Mouse (Mus musculus) right cerebral cortex, adult 2 months (tissue): Measurements from ENCODE around the gene Rnf212.
"Not testable (repeated sequence)": the region's sequence is repeated elsewhere in the genome, so short reads cannot be mapped to it uniquely, and the experiment has no call there.

Experiments used
- DNase-seq, 2 experiments: peaks; one replicate each; pipeline ENCODE4 v3.0.0; 2021 to 2022; ENCODE audit warnings: low spot score in 2 of 2

Gene Rnf212

GRCm38 (mm10) chr5:108774630-108775306 lies at the start of gene Rnf212:
Gene Rnf212 (minus strand): TSS chr5:108774982.
- no peak for DNase-seq

GRCm38 (mm10) chr5:108823276-108823675 lies 48.5 kb upstream of the Rnf212 start:
- no peak for DNase-seq

- not testable (repeated sequence) for DNase-seq
Measured at GRCm38 (mm10) chr5:108808750-108809149, 34.0 kb upstream of the Rnf212 start, which contains the start of gene Vmn2r8. Gene Vmn2r8 (minus strand): TSS chr5:108808850.

GRCm38 (mm10) chr5:108803646-108804045 lies 28.9 kb upstream of the Rnf212 start:
- no peak for DNase-seq

- not testable (repeated sequence) for DNase-seq
Measured at GRCm38 (mm10) chr5:108795263-108795662, 20.5 kb upstream of the Rnf212 start, which contains the start of gene Tmed11. Gene Tmed11 (minus strand): TSS chr5:108795363.

- DNase-seq = peak in 1 of 2 experiments; percentile 1
Measured at GRCm38 (mm10) chr5:108790385-108790784, 15.6 kb upstream of the Rnf212 start.

- no peak for DNase-seq
Measured at GRCm38 (mm10) chr5:108760002-108760401, 14.8 kb downstream of the Rnf212 start.

GRCm38 (mm10) chr5:108758396-108758795 lies 16.4 kb downstream of the Rnf212 start:
- peak; percentile 50 to 59 for DNase-seq

GRCm38 (mm10) chr5:108751258-108751657 lies 23.5 kb downstream of the Rnf212 start:
- not testable (repeated sequence) for DNase-seq

- no peak for DNase-seq
Measured at GRCm38 (mm10) chr5:108750328-108751210, 24.2 kb downstream of the Rnf212 start.

GRCm38 (mm10) chr5:108744629-108745028 lies 30.2 kb downstream of the Rnf212 start:
- DNase-seq = no peak

GRCm38 (mm10) chr5:108743856-108744255 lies 30.9 kb downstream of the Rnf212 start:
- no peak for DNase-seq

GRCm38 (mm10) chr5:108742596-108742995 lies 32.2 kb downstream of the Rnf212 start:
- DNase-seq = no peak

GRCm38 (mm10) chr5:108741844-108742243 lies 32.9 kb downstream of the Rnf212 start:
- DNase-seq = no peak

- DNase-seq = no peak
Measured at GRCm38 (mm10) chr5:108727425-108727824, 47.4 kb downstream of the Rnf212 start.

- DNase-seq = peak; percentile 78 to 82
Measured at GRCm38 (mm10) chr5:108726557-108727248, 48.1 kb downstream of the Rnf212 start.

GRCm38 (mm10) chr5:108724006-108724405 lies 50.8 kb downstream of the Rnf212 start:
- DNase-seq = no peak

- DNase-seq = no peak
Measured at GRCm38 (mm10) chr5:108719761-108720160, 55.0 kb downstream of the Rnf212 start.

- no peak for DNase-seq
Measured at GRCm38 (mm10) chr5:108718051-108718450, 56.7 kb downstream of the Rnf212 start.

GRCm38 (mm10) chr5:108715974-108716373 lies 58.8 kb downstream of the Rnf212 start:
- no peak for DNase-seq

GRCm38 (mm10) chr5:108714149-108714548 lies 60.6 kb downstream of the Rnf212 start:
- DNase-seq = peak in 1 of 2 experiments; percentile 23

GRCm38 (mm10) chr5:108713691-108714090 lies 61.1 kb downstream of the Rnf212 start:
- no peak for DNase-seq
